8 mouse cellular contexts compared by ENCODE assay signal in the genomic region with DNA sequence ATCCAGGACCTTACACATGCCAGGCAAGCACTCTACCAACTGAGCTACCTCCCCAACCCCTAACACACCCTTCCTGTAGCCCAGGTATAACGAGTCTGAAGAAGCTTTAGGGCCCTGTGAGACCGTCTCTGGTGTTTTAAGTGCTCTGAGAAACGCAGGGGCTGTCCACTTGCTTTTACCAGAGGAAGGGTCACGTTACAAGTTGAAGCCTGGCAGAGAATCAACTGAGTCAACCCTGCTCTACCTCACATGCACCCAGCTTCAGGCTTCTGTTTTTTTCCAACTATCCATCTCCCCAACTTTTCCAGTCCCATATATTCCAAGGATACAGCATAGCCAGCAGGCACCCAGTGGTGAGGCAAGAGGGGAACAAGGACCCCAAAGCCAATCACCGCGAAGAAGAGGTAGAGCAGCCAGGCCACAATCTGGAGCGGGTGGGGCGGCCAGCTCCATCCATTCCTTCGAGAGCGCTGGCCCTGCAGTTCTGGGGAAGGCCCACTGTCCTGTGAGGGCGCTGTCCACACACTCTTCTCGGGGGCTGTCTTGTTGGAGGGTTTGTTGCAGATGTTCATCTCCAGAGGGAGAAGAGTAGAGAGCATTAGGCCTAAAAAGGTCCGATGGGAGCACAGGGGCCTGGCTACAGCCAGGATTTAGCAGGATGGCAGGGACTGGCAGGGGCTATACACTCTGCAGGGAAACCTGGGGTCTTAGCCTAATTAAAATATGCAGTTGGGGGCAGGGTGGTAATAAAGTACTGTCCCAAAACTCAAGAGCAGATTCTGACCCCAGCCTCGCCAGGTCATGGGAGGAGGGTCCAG. TPM values are rescaled to one million over a fixed set of nuclear protein-coding genes. Genes with fewer than 3 reads are reported as not detected.
DNase-seq lines count a peak whose midpoint lies in the region; ATAC-seq and TF ChIP-seq lines count a peak whose summit lies in the region.
"Had no signal": no experiment of that assay in that cellular context is flagged by ENCODE, and none has a peak within 500 bp of the region (broad histone marks: within the 10 kb centered on the region; RNA-seq: fewer than 3 reads in every experiment).

No protein-coding gene starts in this region.

- no peak overlapping the region for H3K4me3 ChIP-seq in embryonic facial prominence, embryonic 10.5 days
- H3K4me3 ChIP-seq in liver, embryonic 14.5 days (ENCODE audit: insufficient read depth in 1 of 2, low read depth in 2 of 2, low read length in 2 of 2) = no peak overlapping the region
- no peak overlapping the region for H3K4me3 ChIP-seq in neural tube, embryonic 13.5 days

- peak; percentile 38 for DNase-seq in thymus, postnatal 4 days
- no peak for DNase-seq in thymus, postnatal 25 days
- DNase-seq in embryonic facial prominence, embryonic 10.5 days (ENCODE audit: low spot score) = peak; percentile 78
- peak; percentile 81 for DNase-seq in heart, postnatal 4 days
- no peak for DNase-seq in liver, embryonic 14.5 days (ENCODE audit: low read depth in 3 of 3, low spot score in 3 of 3)
- DNase-seq in thymus, postnatal 36 days = no peak

- TF ChIP-seq EP300 in liver, embryonic 14.5 days (IDR thresholded peaks at IDR 0.05; ENCODE audit: low read depth) = no peak

- no peak overlapping the region for H3K4me2 ChIP-seq in liver, embryonic 14.5 days (ENCODE audit: low read depth)
- H3K4me2 ChIP-seq in neural tube, embryonic 13.5 days = no peak overlapping the region

- H3K36me3 ChIP-seq in embryonic facial prominence, embryonic 10.5 days (replicated peaks) = peaks cover 5% of the 10 kb centered on the region
- H3K36me3 ChIP-seq in liver, embryonic 14.5 days (replicated peaks; ENCODE audit: control insufficient read depth, insufficient read depth, low read depth) = no peaks in the 10 kb centered on the region
- H3K36me3 ChIP-seq in neural tube, embryonic 13.5 days = peaks cover 12% of the 10 kb centered on the region

- ATAC-seq in liver, embryonic 14.5 days (ENCODE audit: insufficient read depth) = no peak
- ATAC-seq in neural tube, embryonic 13.5 days (ENCODE audit: low read depth) = peak; percentile 51

- 32% methylated on average over 14 of the region's 14 CpGs for whole genome bisulfite sequencing in embryonic facial prominence, embryonic 10.5 days
- WGBS in liver, embryonic 14.5 days (ENCODE audit: insufficient replicate concordance) = 48% methylated on average over 14 of the region's 14 CpGs
- WGBS in neural tube, embryonic 13.5 days = 34% methylated on average over 14 of the region's 14 CpGs

- no peak overlapping the region for H3K9ac ChIP-seq in liver, embryonic 14.5 days (replicated peaks)
- no peak overlapping the region for H3K9ac ChIP-seq in neural tube, embryonic 13.5 days

- H3K27me3 ChIP-seq in embryonic facial prominence, embryonic 10.5 days (replicated peaks; ENCODE audit: low read depth, poor library complexity, severe bottlenecking) = no peaks in the 10 kb centered on the region
- H3K27me3 ChIP-seq in liver, embryonic 14.5 days (ENCODE audit: control insufficient read depth, insufficient read depth, low read length) = no peaks in the 10 kb centered on the region
- no peaks in the 10 kb centered on the region for H3K27me3 ChIP-seq in neural tube, embryonic 13.5 days

- TF ChIP-seq CTCF in liver, embryonic 14.5 days (IDR thresholded peaks at IDR 0.05; ENCODE audit: low read depth) = peak; percentile 67

- peak overlapping the region; percentile 71 for H3K27ac ChIP-seq in embryonic facial prominence, embryonic 10.5 days (replicated peaks)
- no peak overlapping the region for H3K27ac ChIP-seq in liver, embryonic 14.5 days
- H3K27ac ChIP-seq in neural tube, embryonic 13.5 days (replicated peaks) = 0 out of 2 replicates have a peak overlapping the region, but pooled peaks have one; percentile 46

- H3K4me1 ChIP-seq in embryonic facial prominence, embryonic 10.5 days = peaks cover 39% of the 10 kb centered on the region
- no peaks in the 10 kb centered on the region for H3K4me1 ChIP-seq in liver, embryonic 14.5 days (replicated peaks; ENCODE audit: control insufficient read depth in 2 of 2, insufficient read depth in 2 of 2, low read length in 1 of 2)
- peaks cover 21% of the 10 kb centered on the region for H3K4me1 ChIP-seq in neural tube, embryonic 13.5 days (replicated peaks)

- H3K9me3 ChIP-seq in embryonic facial prominence, embryonic 10.5 days = no peaks in the 10 kb centered on the region
- no peaks in the 10 kb centered on the region for H3K9me3 ChIP-seq in liver, embryonic 14.5 days (ENCODE audit: control insufficient read depth, low read length)
- H3K9me3 ChIP-seq in neural tube, embryonic 13.5 days = no peaks in the 10 kb centered on the region

RNA-seq across cellular contexts. Expression of a gene that starts 12.1 kb away (rescaled TPM):
- 35.7 and 48.8 TPM in 2 replicates for polyA plus RNA-seq in embryonic facial prominence, embryonic 10.5 days (2016; fragmentation: Nextera tagmentation; extraction: Ambion mirVana)
- 10 to 100 TPM; 44.4 to 46.1 TPM for total RNA-seq in heart, postnatal 4 days (2021)
- 0.49 and 0.60 TPM in 2 replicates for polyA plus RNA-seq in liver, embryonic 14.5 days (2012; rRNA removed)
- 0.49 and 0.63 TPM in 2 replicates for polyA plus RNA-seq in liver, embryonic 14.5 days (2014; fragmentation: Nextera tagmentation; extraction: Ambion mirVana)
- 239 and 296 TPM in 2 replicates for polyA plus RNA-seq in neural tube, embryonic 13.5 days (2015; fragmentation: Nextera tagmentation; extraction: Ambion mirVana)

RNA-seq across cellular contexts. Expression of a gene that starts 13.3 kb away (rescaled TPM):
- polyA plus RNA-seq in embryonic facial prominence, embryonic 10.5 days (2016; fragmentation: Nextera tagmentation; extraction: Ambion mirVana) = 19.2 and 20.5 TPM in 2 replicates
- total RNA-seq in heart, postnatal 4 days (2021) = 10 to 100 TPM; 14.6 to 15.9 TPM
- polyA plus RNA-seq in liver, embryonic 14.5 days (2012; rRNA removed) = 2.2 and 2.4 TPM in 2 replicates
- polyA plus RNA-seq in liver, embryonic 14.5 days (2014; fragmentation: Nextera tagmentation; extraction: Ambion mirVana) = 0.90 and 1.2 TPM in 2 replicates
- polyA plus RNA-seq in neural tube, embryonic 13.5 days (2015; fragmentation: Nextera tagmentation; extraction: Ambion mirVana) = 27.8 and 31.9 TPM in 2 replicates

RNA-seq across cellular contexts. Expression of a gene that starts 35.1 kb away (rescaled TPM):
- 18.8 and 22.2 TPM in 2 replicates for polyA plus RNA-seq in embryonic facial prominence, embryonic 10.5 days (2016; fragmentation: Nextera tagmentation; extraction: Ambion mirVana)
- total RNA-seq in heart, postnatal 4 days (2021) = under 1 TPM; 0.43 to 0.52 TPM
- polyA plus RNA-seq in liver, embryonic 14.5 days (2012; rRNA removed) = 1.1 TPM in 2 replicates
- polyA plus RNA-seq in liver, embryonic 14.5 days (2014; fragmentation: Nextera tagmentation; extraction: Ambion mirVana) = 0.42 and 0.99 TPM in 2 replicates
- 5.4 and 5.5 TPM in 2 replicates for polyA plus RNA-seq in neural tube, embryonic 13.5 days (2015; fragmentation: Nextera tagmentation; extraction: Ambion mirVana)
- total RNA-seq: neutrophil, adult 5-6 weeks had no signal

Comparison
In these comparisons a context has a peak if more than half of its experiments do, and no peak if none do; other contexts are left out.
1. DNase-seq: peak in thymus, postnatal 4 days (single experiment), embryonic facial prominence, embryonic 10.5 days (single experiment) and heart, postnatal 4 days (single experiment); none in thymus, postnatal 25 days (single experiment), liver, embryonic 14.5 days (0 of 3) and thymus, postnatal 36 days (0 of 2).
2. RNA of a gene that starts 12.1 kb away (polyA plus RNA-seq): 239 to 296 TPM in neural tube, embryonic 13.5 days and 35.7 to 48.8 TPM in embryonic facial prominence, embryonic 10.5 days; 0.49 to 0.63 TPM in liver, embryonic 14.5 days; every median in the first group is over 10 times any median in the second.